Mouse (Mus musculus) retina, postnatal 1 day (tissue): ENCODE measurements at regions not wholly inside any gene's neighbourhood (a gene's known extent, or its start where the extent isn't known, plus 50 kb on each side); places are given as distances from the start of the nearest gene placed in this dataset.

Source experiments
- DNase-seq: peaks from one replicate; pipeline ENCODE4 v3.0.0-alpha.2; 2012

DNA sequence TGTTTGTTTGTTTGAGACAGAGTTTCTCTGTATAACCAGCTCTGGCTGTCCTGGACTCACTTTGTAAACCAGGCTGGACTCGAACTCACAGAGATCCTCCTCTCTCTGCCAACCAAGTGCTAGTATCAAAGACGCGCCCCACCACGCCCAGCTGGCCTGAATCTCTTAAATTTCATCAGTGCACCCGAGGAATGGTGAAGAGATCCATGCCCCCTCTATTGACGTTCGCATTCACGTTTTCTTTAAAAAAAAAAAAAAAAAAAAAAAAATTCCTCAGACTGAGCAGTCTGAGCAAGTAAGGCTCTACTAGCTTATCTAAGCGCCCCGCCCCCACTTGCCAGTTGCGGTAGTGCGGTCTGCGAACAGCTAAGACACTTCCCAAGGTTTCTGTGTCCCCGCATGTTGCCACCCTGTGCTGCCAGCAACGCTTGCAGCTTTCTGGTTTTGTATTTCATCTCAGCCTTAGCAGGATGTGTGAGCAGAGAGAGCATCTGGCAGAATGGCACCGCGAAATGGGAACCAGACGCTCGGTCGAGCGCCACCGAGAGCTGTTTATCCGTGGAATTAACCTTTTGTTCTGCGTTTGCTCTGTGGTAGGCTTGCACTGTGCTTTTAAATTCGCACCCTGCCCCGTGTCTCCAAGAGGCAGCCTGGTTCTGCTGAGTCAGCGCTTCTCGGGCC lies 225.1 kb upstream of the Hes1 start:
- DNase-seq, result peak; percentile 65

- DNase-seq, result no peak
These were observed 224.6 kb upstream of the Hes1 start for GRCm38 (mm10) chr16:29839662-29840001.

DNA sequence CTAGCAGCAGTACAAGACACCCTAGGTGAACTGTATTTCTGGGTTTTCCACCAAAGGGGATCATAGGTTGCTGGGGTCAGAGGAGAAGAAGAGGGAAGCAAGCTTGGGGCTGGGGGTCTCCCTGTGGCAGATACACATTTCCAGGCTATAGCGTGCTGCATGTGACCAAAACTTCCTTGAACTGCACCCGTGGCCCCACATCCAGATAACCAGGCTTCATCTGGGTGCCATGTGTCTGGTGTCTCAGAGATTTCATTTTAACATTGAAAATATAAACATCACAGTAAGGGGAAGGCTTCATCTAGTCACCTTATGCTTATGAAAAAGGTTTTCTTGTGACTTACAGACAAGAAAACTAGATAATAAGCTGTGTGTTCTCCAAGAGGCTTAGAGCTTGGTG lies 223.8 kb upstream of the Hes1 start:
- no peak for DNase-seq

DNA sequence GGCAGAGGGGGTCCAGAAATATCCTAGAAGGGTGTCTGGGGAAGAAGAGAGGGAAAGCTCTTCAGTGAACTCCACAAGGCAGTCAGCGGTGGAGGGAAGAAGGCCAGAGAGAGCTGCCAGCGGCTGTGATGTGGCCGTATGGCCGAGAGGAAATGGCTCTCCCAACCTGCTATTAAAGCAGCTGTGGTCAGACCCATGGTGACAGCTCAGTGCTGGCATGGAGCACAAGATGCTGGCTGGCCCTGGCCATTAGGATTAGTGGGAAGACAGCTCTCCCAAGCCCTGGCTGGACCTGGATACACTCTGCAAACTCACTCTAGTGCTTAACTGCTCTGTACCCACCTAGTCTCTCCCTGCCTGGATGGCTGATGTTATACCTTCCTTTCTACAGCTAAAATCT lies 223.1 kb upstream of the Hes1 start:
- DNase-seq, result no peak

GRCm38 (mm10) chr16:29842071-29842470 lies 222.1 kb upstream of the Hes1 start:
- DNase-seq, result no peak

DNA sequence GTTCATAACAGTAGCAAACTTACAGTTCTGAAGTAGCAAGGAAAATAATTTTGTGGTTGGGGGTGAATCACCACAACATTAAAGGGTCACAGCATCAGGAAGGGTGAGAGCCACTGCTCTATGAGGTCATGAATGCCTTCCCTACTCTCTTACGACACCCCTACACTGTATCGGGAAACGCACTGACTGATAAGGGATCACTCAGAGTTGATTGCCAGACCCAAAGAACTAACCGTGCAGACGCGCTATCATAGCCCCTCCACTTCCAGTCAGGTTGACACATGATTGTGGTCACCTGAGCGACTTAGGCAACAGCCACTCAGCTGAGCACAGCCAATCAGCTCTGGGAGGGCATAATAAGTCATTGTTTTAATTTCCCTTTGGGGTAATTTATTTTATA lies 220.7 kb upstream of the Hes1 start:
- no peak for DNase-seq

- DNase-seq, result peak; percentile 67
These were observed 219.2 kb upstream of the Hes1 start for GRCm38 (mm10) chr16:29844706-29845596.

- peak; percentile 24 for DNase-seq
These were observed 218.6 kb upstream of the Hes1 start for GRCm38 (mm10) chr16:29845597-29845986.

DNA sequence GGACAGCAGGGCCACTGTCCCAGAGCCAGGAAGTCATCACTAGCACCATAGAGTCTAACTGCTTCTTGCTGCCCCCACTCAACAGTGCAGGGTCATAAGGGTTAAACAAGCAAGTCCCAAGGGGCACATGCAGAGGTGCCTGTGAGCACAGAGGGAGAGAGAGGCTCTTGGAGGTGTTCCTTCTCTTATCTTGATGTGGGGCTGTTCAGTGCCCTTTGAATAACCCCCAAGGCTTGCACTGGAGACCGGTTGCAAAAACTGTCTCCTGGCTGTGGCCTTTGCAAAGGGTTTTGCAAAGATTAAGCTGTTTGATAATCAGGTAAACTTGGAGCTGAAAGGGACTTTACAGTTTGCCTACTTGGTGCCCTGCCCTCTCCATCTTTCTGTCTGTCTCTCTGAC lies 217.1 kb upstream of the Hes1 start:
- no peak for DNase-seq

DNA sequence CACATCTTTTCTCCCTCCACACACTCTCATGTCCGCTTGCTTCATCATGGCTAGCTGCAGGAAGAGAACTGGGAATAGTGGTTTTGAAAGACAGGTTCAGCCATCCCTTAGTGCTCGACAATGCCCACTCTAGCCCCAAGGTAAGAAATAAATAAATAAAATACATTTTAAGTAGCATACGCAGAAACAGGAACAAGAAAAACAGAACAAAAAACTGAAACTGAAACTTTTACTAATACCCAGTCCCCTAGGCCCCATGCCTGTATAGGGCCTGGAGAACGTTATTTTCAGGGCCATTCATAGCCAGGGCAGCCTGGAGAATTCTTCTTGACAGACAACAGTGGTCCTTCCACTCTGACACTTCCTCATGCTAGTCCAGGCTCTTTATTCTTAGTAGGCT lies 216.4 kb upstream of the Hes1 start:
- DNase-seq, result no peak

- DNase-seq, result no peak
These were observed 215.7 kb upstream of the Hes1 start for GRCm38 (mm10) chr16:29848527-29848926.

DNA sequence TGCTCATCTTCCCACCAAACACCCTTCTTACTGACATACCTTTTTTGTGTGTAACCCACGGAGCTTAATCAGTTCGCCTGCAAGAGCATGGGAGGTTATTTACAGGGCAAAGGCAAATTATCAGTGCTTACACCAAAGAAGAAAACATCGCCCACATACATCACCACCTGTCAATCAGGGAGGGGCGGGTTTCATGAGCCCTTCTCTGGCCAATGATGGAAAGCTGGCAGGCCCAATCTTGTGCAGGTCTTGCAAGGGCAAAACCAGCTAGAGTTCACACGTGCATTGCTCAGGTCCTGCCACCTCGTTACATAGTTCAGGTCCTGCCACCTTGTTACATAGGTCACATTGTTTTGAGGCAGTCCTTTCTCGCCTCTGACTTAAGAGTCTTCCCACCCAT lies 214.7 kb upstream of the Hes1 start:
- DNase-seq, result no peak

DNA sequence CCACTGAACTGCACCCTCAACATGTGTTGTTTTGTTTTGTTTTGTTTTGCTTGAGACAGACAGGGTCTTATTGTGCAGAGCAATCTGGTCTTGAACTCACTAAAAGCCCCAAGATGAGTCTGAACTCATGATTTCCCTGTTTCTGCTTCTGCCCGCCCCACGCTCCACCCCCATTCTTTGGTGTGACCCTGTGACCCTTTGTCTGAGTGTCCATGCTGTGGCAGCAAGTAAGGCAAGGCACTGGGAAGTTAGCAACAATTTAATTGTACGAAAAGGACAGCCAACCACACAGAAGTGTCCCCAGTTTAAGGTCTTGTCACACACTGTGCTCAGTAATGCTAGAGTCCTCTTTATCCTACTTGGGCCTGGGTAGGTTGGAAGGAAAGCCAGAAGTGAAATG lies 213.6 kb upstream of the Hes1 start:
- DNase-seq, result no peak

DNA sequence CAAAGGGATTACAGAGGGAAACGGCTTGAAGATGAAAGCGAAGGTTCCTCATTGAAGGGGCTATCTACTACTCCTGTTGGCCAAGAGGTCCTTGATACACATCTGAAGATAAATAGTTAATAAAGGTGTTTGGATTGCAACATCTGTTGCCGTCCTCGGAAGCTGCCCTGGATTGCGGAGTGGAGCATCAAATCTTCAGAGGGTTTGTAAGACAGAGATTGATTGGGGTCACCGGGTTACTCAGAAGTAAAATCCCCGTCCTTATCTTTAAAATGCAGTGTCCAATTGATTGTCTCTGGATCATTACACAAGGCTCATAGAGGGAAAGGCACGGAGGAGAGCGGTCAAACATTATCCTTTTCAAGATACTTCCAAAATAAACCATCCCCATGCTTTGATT lies 212.4 kb upstream of the Hes1 start:
- no peak for DNase-seq

GRCm38 (mm10) chr16:29854805-29855565 lies 209.2 kb upstream of the Hes1 start:
- peak; percentile 46 for DNase-seq

- DNase-seq, result no peak
These were observed 207.6 kb upstream of the Hes1 start for GRCm38 (mm10) chr16:29856545-29856944.

DNA sequence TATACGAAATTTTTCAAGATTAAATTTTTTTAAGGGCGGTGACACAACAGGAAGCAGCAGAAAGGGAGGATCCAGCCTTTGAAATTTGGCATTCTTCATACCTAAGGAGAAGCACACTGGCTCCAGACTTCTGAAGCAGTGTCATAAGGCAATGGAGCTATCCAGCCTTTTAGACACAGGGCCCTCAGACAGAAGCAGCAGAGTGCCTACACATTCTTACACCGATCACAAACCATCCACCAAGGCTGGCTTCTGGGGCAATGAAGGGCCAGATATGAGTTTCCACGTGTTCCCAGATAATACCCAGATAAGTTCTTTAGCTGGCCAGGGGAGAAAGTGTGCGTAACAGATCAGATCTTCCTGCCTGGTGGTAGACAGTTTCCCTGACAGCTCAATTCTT lies 205.5 kb upstream of the Hes1 start:
- no peak for DNase-seq

DNA sequence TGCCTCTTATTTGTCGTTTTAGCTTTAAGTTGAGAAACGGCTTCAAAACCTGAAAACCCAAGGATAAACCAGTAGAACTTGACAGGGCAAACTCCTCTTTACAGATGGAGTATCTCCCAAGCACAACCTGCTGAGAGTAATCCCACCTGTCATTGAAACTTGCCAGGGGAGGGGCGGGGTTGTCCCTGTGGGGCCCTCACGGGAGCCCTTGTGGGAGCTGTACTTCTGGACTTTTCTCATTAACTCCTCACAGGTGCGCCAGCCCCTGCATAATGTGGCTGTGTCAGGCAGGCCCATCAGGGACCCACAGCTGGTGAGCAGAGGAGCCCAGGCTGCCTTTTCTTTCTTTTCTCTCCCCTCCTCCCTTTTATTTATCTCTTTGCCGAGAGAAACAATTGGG lies 203.9 kb upstream of the Hes1 start:
- no peak for DNase-seq

GRCm38 (mm10) chr16:29861056-29861455 lies 203.1 kb upstream of the Hes1 start:
- DNase-seq, result peak; percentile 54

DNA sequence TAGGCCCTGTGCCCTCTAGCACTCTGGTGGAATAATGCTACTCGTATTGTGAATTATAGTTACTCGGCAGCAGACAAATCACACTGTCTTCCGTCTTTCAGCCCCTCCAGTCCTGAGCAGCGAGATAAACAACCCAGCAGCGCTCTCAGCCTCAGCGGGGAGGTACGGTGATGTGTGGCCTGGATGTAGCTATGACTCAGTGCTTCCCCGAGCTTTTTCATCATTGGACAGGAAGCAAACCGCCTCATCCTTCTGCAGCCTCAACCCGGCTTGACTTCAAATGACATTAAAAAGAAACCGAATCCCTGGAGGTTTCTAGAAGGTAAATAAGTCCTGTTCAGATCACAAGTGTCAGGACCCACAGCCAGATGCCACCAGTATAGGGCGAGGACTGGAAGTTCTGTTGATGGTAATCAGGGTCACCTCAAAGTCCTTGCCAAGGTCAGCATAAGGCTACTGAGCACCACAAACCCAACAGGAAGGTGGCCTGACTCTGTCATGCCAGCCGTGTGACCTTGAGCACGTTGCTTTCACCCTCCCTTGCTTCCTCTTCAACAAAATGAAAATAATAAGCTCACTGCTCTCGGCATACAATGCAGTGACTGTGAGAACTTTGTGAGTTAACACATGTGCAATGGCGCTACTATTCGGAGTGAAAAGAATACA lies 199.0 kb upstream of the Hes1 start:
- DNase-seq, result no peak

DNA sequence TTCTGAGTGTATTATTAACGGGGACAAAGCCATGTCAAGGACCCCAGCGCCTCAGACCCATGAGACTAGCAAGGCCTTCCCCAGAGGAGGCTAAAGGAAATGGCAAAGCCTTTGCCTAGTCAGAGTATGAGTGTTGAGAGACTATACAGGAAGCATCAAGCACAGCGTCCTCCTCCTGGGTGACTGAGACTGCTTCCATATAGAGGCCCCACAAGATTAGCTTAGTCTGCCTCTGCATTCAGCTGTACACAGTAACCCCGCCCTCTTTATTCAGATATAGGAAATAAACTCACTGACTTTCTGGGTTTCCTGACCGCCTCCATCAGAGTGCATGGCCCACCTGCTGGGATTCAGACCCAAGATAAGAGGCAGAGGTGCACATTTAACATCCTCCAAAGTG lies 192.8 kb upstream of the Hes1 start:
- no peak for DNase-seq

DNA sequence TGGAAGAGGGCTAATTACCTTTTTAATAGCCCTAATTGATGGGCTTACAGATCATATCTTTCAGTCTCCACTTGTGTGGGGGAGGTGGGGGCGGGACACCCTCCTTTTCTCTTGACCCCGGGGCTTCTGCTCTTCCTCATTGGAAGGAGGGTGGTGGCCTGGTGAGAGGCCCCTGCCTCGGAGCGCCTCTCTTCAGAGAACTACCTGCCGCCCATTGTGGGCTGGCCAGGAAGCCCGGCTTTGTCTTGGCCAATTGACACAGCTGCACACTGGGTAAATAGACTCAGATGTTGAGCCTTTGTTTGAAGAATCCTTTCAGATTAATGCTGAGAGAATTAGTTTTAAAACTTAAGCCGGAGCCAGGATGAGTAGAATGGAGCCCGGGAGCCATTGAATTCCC lies 188.0 kb upstream of the Hes1 start:
- no peak for DNase-seq

DNA sequence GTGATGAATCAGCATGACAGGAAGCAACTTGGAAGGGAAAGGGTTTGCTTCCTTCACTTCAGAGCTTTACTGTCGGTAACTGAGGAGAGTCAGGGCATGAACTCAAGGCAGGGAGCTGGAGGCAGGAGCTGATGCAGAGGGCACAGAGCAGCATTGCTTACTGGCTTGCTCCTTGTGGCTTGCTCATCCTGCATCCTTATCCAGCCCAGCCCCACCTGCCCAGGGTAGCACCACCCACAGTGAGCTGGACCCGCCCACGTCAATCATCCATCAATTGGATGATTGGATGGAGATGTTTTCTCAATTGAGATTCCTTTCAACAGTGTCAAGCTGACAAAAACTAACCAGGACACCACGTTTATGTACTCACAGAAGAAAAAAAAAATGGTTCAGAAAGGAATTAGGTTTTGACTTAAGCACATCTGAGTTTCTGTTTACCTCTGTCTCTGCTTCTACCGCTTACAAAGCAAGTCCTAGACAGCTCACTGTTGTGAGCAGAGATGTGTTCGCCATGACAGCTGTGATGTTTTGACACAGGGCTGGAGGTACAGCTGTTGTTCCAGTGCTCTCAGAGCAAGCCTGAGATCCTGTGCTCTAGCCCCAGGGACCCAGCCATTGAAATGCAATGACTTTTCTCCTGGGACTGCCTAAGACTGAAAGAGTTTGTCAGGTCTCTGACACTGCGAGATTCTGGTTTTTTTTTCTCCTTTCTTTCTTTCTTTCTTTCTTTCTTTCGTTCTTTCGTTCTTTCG lies 186.6 kb upstream of the Hes1 start:
- no peak for DNase-seq
